Mouse (Mus musculus) MEL (cell line): ENCODE data around the gene Calm3. TPM values are rescaled to one million over a fixed set of nuclear protein-coding genes. Genes with fewer than 3 reads are reported as not detected.

Experiments used
- DNase-seq: peaks from one replicate; pipeline ENCODE4 v3.0.0; 2011; ENCODE audit warnings: low read depth, low spot score
- H3K27ac ChIP-seq: 2 replicates; pipeline ENCODE4 v1.5.1; 2012; ENCODE audit warnings: low read depth, mild to moderate bottlenecking, control low read depth, low read length, moderate library complexity; ENCODE audit not compliant: control insufficient read depth
- H3K27me3 ChIP-seq, 2 experiments: fragments of 150-350 bp in 1 of 2; sonication (generic) in 1 of 2; 2 replicates each; pipeline ENCODE4 v1.6.1; 2012; ENCODE audit warnings: low read length in 2 of 2, mild to moderate bottlenecking in 2 of 2, improper control_type of control experiment in 1 of 2, moderate library complexity in 1 of 2; ENCODE audit not compliant: insufficient read depth in 2 of 2, control insufficient read depth in 1 of 2
- H3K36me3 ChIP-seq, 2 experiments: 2 replicates each; pipeline ENCODE4 v1.6.1; 2012 to 2014; ENCODE audit warnings: low read length in 2 of 2, improper control_type of control experiment in 1 of 2, inconsistent platforms in 1 of 2, mild to moderate bottlenecking in 1 of 2; ENCODE audit not compliant: insufficient read depth in 2 of 2, control insufficient read depth in 1 of 2
- H3K4me1 ChIP-seq, 2 experiments: fragments of 150-350 bp in 1 of 2; sonication (generic) in 1 of 2; 2 replicates each; pipeline ENCODE4 v1.6.1; 2012; ENCODE audit warnings: low read length in 2 of 2, improper control_type of control experiment in 1 of 2, mild to moderate bottlenecking in 1 of 2; ENCODE audit not compliant: insufficient read depth in 2 of 2, control insufficient read depth in 1 of 2
- H3K4me3 ChIP-seq, 2 experiments: fragments of 150-350 bp in 1 of 2; sonication (generic) in 1 of 2; 2 replicates each; pipeline ENCODE4 v1.5.1; 2012; ENCODE audit warnings: low read depth in 2 of 2, low read length in 2 of 2, mild to moderate bottlenecking in 2 of 2, moderate library complexity in 2 of 2, control low read depth in 1 of 2, improper control_type of control experiment in 1 of 2; ENCODE audit not compliant: control insufficient read depth in 1 of 2, insufficient read depth in 1 of 2
- H3K79me2 ChIP-seq: 2 replicates; pipeline ENCODE4 v1.6.1; 2012; ENCODE audit warnings: mild to moderate bottlenecking, low read length, moderate library complexity; ENCODE audit not compliant: control insufficient read depth, poor library complexity, insufficient read depth
- H3K9ac ChIP-seq: 2 replicates; pipeline ENCODE4 v1.6.1; 2012; ENCODE audit warnings: low read depth, mild to moderate bottlenecking, control low read depth, low read length, moderate library complexity; ENCODE audit not compliant: control insufficient read depth, poor library complexity, severe bottlenecking
- H3K9me3 ChIP-seq: fragments of 150-350 bp; sonication (generic); replicated peaks from 2 replicates; pipeline ENCODE4 v1.6.1; 2012; ENCODE audit warnings: mild to moderate bottlenecking, low read length, improper control_type of control experiment, moderate library complexity; ENCODE audit not compliant: insufficient read depth
- CHD2 ChIP-seq: IDR thresholded peaks from 2 replicates; pipeline ENCODE4 v1.6.1; 2011; ENCODE audit warnings: low read length, improper control_type of control experiment
- MAX ChIP-seq: IDR thresholded peaks from 2 replicates; pipeline ENCODE4 v1.6.1; 2011; ENCODE audit warnings: low read length, improper control_type of control experiment
- MAZ ChIP-seq: IDR thresholded peaks from 2 replicates; pipeline ENCODE4 v1.6.1; 2012; ENCODE audit warnings: low read depth, mild to moderate bottlenecking, inconsistent platforms, low read length, improper control_type of control experiment
- MYB ChIP-seq: IDR thresholded peaks from 2 replicates; pipeline ENCODE4 v1.6.1; 2011; ENCODE audit warnings: mild to moderate bottlenecking, low read depth, low read length, improper control_type of control experiment
- SIN3A ChIP-seq: IDR thresholded peaks from 2 replicates; pipeline ENCODE4 v1.6.1; 2012; ENCODE audit warnings: low read length, improper control_type of control experiment, inconsistent platforms
- polyA plus RNA-seq, 2 experiments: library from polyadenylated mRNA; stranded (reverse) in 1 of 2; unstranded in 1 of 2; fragments of >175 nt in 1 of 2; fragments of >200 nt in 1 of 2; gene quantifications; 2 replicates each; pipeline versions ENCODE4 v1.2.1 to v1.2.4; 2012; ENCODE audit warnings: low replicate concordance in 2 of 2, low read depth in 1 of 2; ENCODE audit not compliant: insufficient read length in 2 of 2, insufficient read depth in 1 of 2, missing spikeins in 1 of 2
- total RNA-seq: library from RNA; depleted of rRNA; stranded (reverse); fragments of 300-350 nt; gene quantifications from 2 replicates; pipeline ENCODE4 v1.2.3, GENCODE M21; 2012

Gene Calm3
- total and polyA plus RNA-seq, 3 experiments: 482 to 1,030 (median 515) TPM

DNA sequence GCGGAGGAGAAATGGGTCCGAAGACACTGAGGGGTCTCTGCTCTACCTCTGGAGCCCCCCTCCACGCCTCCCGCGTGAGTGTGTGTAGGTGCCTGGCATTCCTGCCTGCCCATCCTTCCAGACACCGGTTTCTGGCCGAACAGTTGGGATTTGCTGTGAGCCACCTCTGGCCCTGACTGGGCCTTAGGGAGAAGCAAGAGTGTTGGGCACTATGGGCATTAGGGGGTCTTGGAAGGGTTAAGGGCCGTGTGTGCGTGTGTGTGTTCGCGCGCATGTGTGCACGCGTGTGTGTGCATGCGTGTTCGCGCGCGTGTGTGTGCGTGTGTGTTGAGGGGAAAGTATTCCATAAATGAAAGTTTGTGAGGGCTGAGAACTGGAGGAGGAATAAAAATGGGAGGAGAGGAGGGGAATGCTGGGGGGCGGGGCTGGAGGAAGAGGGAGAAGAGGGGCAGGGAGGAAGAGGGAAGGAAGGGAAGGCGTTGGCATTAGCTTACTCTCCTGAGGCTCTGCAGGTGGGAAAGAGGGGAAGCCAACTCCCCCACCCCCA, 23.5 kb upstream of the Calm3 start:
- no peak for DNase-seq
- H3K36me3 ChIP-seq: no peaks in the 10 kb centered on the region
- no peaks in the 10 kb centered on the region for H3K9me3 ChIP-seq
- no peaks in the 10 kb centered on the region; the same call in 1 of the 2 replicates for H3K79me2 ChIP-seq
- H3K9ac ChIP-seq: no peak overlapping the region
- no peak overlapping the region for H3K4me3 ChIP-seq
- H3K27ac ChIP-seq: no peak overlapping the region
- no peaks in the 10 kb centered on the region for H3K27me3 ChIP-seq
- H3K4me1 ChIP-seq: peaks cover 0 to 5% of the 10 kb centered on the region in 2 experiments; a peak in 1 of 4 replicates
- no peak for TF ChIP-seq MAZ
- no peak for TF ChIP-seq SIN3A

DNA sequence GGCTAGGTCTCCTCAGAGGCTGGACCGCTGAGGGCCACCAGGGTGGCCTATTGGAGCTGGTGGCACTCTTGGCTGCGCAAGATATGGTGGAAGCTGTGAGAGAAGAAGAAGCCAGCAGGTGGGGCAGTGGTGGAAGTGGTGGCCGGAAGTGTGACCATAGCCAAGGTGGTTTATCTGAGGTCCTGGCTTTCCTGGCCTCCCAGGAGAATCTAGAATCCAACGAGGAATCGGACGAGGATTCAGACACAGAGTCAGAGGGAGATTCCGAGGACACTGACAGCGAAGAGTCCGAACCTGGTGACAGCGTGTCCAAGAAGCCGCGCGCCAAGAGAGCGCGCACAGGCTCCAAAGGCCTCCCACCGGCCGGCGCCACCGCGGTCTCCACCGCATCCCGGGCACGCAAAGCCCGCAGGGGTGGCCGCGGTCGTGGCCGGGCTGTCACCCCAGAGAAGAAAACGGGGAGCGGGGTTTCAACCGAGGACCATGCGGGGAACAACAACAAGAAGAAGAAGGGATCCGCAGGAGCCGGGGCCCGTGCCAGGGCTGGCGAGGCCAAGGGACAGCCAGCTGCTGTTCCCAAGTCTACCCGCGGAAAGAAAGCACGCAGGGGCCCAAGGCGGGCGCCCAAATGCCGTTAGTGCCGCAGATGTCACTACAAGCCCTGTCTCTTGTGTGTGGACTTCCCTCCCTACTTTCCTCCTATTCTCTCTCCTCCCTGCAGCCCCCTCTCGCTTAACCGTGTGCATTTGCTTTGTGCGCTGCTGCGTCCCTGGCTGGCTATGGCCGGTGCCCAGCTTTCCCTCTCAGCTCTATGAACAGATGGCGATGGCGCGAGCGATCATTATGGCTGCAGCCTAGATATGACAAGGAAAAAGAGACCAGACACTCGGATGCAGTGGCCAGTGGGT, 22.8 kb upstream of the Calm3 start:
- H3K4me1 ChIP-seq: peaks cover 0 to 5% of the 10 kb centered on the region in 2 experiments; a peak in 1 of 4 replicates
- H3K4me3 ChIP-seq: no peak overlapping the region
- H3K79me2 ChIP-seq: no peaks in the 10 kb centered on the region; the same call in 1 of the 2 replicates
- no peak overlapping the region for H3K9ac ChIP-seq
- TF ChIP-seq CHD2: no peak
- H3K36me3 ChIP-seq: no peaks in the 10 kb centered on the region
- DNase-seq: no peak
- H3K27me3 ChIP-seq: no peaks in the 10 kb centered on the region
- H3K27ac ChIP-seq: no peak overlapping the region
- no peaks in the 10 kb centered on the region for H3K9me3 ChIP-seq

DNA sequence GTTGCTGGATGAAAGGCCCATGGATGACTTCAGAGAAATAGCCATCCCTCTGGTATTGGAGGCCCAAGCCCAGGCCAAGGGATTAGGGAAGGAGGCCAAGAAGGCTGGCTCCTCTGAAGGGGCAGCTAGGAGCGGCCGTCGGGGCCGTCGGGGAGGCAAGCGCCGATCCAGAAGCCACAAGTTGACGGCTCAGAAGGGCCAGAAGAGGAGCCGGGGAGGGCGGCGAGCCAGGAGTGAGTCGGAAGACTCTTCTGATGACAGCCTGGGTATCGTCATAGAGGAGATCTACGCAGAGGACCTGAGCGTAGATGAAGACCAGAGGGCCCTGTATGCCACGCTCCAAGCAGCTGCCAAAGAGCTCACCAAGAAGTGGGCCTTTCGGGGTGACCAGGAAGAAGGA, 21.5 kb upstream of the Calm3 start:
- no peak for TF ChIP-seq MAX
- TF ChIP-seq MYB: no peak
- TF ChIP-seq, all 39 proteins: peak for 0
- no peaks in the 10 kb centered on the region for H3K27me3 ChIP-seq

DNA sequence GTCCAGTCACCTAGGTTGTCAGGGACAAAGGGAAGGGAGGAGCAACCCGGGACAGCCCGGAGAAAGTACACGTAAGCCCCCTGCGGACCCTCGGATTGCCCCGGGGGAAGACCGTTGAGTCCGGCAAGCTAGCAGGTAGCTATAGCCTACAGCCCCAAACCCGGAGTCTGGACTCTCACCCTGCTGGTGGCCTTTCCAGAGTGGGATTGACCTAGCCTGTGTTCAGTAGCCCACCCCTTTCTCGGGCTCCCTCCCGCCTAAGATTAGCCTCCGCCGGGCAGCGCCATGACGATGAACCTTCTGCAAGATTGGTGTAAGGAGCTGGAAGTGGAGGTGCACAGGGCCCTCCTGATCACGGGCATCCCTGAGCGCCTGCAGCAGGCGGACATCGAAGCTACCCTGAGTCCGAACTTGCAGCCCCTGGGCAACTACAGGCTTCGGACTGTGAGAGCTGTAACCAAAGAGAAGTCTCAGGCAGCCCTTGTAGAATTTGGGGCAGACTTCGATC, 20.9 kb upstream of the Calm3 start:
- H3K9me3 ChIP-seq: no peaks in the 10 kb centered on the region
- H3K27ac ChIP-seq: no peak overlapping the region
- H3K36me3 ChIP-seq: no peaks in the 10 kb centered on the region
- no peak for DNase-seq
- H3K79me2 ChIP-seq: no peaks in the 10 kb centered on the region
- TF ChIP-seq MAX: no peak
- H3K4me3 ChIP-seq: no peak overlapping the region
- no peak overlapping the region for H3K9ac ChIP-seq
- no peaks in the 10 kb centered on the region for H3K27me3 ChIP-seq
- H3K4me1 ChIP-seq: peaks cover 0 to 5% of the 10 kb centered on the region in 2 experiments; a peak in 1 of 4 replicates

More for the DNA sequence above, 21.5 kb upstream of the Calm3 start:
- no peak overlapping the region for H3K4me3 ChIP-seq
- no peak overlapping the region for H3K9ac ChIP-seq
- no peak overlapping the region for H3K27ac ChIP-seq
- DNase-seq: no peak
- no peaks in the 10 kb centered on the region for H3K9me3 ChIP-seq
- peaks cover 0 to 5% of the 10 kb centered on the region in 2 experiments; a peak in 1 of 4 replicates for H3K4me1 ChIP-seq
- H3K79me2 ChIP-seq: no peaks in the 10 kb centered on the region; the same call in 1 of the 2 replicates
- H3K36me3 ChIP-seq: no peaks in the 10 kb centered on the region
